Mouse (Mus musculus) central nervous system, embryonic 18 days (tissue): Measurements from ENCODE around the gene Gm13057. TPM values are rescaled to one million over a fixed set of nuclear protein-coding genes. Genes with fewer than 3 reads are reported as not detected.

Experiments used
- polyA plus RNA-seq: library from polyadenylated mRNA; depleted of rRNA; stranded (reverse); fragments of >200 nt; gene quantifications from 2 replicates; pipeline ENCODE4 v1.2.3, GENCODE M21; 2012; rRNA removed

Gm13057 gene
- not detected in 2 replicates for polyA plus RNA-seq

GRCm38 (mm10) chr4:143551400-143551799 is at the start of gene Gm13057, which contains the start of gene BC080695:
Gm13057 (plus strand) TSS chr4:143551709.
BC080695 (plus strand) TSS chr4:143551700.

GRCm38 (mm10) chr4:143511043-143511442 is 40.5 kb upstream of the Gm13057 start, which contains the start of gene Gm13043:
Gm13043 (plus strand) TSS chr4:143511343.

GRCm38 (mm10) chr4:143535654-143536053 is 15.9 kb upstream of the Gm13057 start, which contains the start of gene Gm13040:
Gm13040 (plus strand) TSS chr4:143535954.

Other genes with a start within 250 kb of the Gm13057 start
- 0.28 and 0.53 TPM in 2 replicates for gene Lrrc38, start 202.0 kb upstream of the Gm13057 start, polyA plus RNA-seq
- not detected in 2 replicates for gene Pramel1, start 157.3 kb upstream of the Gm13057 start, polyA plus RNA-seq
- gene Pramef8, start 139.3 kb upstream of the Gm13057 start, polyA plus RNA-seq = 11.2 and 13.6 TPM in 2 replicates
- not detected in 2 replicates for gene Oog4, start 101.4 kb upstream of the Gm13057 start, polyA plus RNA-seq
- not detected in 2 replicates for gene Gm13043, start 40.4 kb upstream of the Gm13057 start, polyA plus RNA-seq
- not detected in 2 replicates for gene Gm13040, start 15.8 kb upstream of the Gm13057 start, polyA plus RNA-seq
- not detected in 2 replicates for gene BC080695, start within 50 bp of the Gm13057 start, polyA plus RNA-seq
- not detected in 2 replicates for gene Gm13083, start 63.3 kb downstream of the Gm13057 start, polyA plus RNA-seq
- not detected in 2 replicates for gene Gm13088, start 105.5 kb downstream of the Gm13057 start, polyA plus RNA-seq
- gene Gm13089, start 151.0 kb downstream of the Gm13057 start, polyA plus RNA-seq = not detected in 2 replicates
- not detected in 2 replicates for gene Gm13078, start 167.7 kb downstream of the Gm13057 start, polyA plus RNA-seq
- gene Gm13023, start 237.6 kb downstream of the Gm13057 start, polyA plus RNA-seq = not detected in 2 replicates